Mouse (Mus musculus): Measurements from ENCODE around the gene Ripor1. TPM values are rescaled to one million over a fixed set of nuclear protein-coding genes. Genes with fewer than 3 reads are reported as not detected.
"Not testable (repeated sequence)": the region's sequence is repeated elsewhere in the genome, so short reads cannot be mapped to it uniquely, and the experiment has no call there.

Ripor1 gene
- polyA plus RNA-seq (2015; fragmentation: Nextera tagmentation; extraction: Ambion mirVana): 20.9 and 24.6 TPM in 2 replicates

DNA sequence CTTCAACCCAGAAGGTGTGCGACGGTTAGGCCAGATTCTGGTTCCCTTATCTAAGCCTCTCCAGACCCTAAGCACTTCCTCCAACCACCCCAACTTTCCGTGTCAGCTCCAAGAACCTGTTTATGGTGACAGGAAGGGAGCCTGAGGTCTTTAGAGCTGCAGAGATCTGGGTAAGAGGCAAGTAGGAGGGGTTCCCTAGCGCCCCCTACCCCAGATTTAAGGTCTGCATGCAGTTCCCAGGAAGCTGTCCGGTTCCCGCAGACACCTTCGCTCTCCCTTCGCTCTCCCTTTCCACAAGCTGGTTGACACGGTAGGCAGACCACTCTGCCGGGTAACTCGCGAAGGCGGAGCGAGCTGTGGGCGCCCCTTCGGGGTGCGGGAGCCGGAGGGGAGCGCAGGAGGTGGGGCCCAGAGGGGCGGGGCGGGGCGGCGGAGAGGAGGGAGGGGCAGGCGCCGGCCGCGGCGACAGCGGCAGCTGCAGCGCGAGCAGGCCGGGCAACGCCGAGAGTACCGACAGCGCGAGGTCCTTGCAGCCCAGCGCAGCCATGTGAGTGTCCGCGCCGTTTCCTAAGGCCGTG, at the start of gene Ripor1:
Ripor1 (plus strand) TSS at position 452 of the 578 bp plus-strand sequence.
- peak; percentile 79 for ATAC-seq (ENCODE audit: insufficient number of reproducible peaks, low FRiP score, low TSS enrichment, low read depth)
- no peaks in the 10 kb centered on the region for H3K9me3 ChIP-seq
- H3K4me2 ChIP-seq: peak within 1 kb of the TSS; percentile 84
- H3K27ac ChIP-seq: peak within 1 kb of the TSS; percentile 89
- no peaks in the 10 kb centered on the region for H3K27me3 ChIP-seq
- WGBS: 2% methylated on average over 36 of the region's 42 CpGs
- H3K4me3 ChIP-seq: peak within 1 kb of the TSS; percentile 65
- H3K9ac ChIP-seq: peak within 1 kb of the TSS; percentile 86
- peaks cover 27% of the 10 kb centered on the region for H3K4me1 ChIP-seq
- H3K36me3 ChIP-seq: no peaks in the 10 kb centered on the region

DNA sequence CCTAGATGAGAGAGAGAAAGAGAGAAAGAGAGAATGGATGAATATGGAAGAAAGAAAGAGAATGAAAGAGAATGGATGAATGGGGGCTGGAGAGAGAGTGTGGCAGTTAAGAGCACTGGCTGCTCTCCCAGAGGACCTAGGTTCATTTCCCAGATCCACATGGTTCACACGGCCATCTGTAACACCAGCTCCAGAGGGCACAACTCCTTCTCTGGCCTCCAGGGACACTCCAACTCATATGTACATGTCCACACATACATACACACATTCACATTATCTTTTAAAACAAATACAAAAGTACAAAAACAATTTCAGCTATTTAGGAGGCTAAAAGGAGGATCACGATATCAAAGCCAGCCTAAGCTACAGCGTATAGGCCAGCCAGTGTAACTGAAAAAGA, 42.2 kb upstream of the Ripor1 start:
- WGBS: 83% methylated on average over 3 of the region's 3 CpGs
- Histone ChIP-seq H3K9me3 (no peaks in the 10 kb centered on the region), H3K4me2 (no peak overlapping the region), H3K4me3 (no peak overlapping the region), H3K4me1 (peaks cover 22% of the 10 kb centered on the region), H3K36me3 (peaks cover 17% of the 10 kb centered on the region), H3K27ac (no peak overlapping the region), H3K27me3 (no peaks in the 10 kb centered on the region), H3K9ac (no peak overlapping the region)
- no peak for ATAC-seq (ENCODE audit: insufficient number of reproducible peaks, low FRiP score, low TSS enrichment, low read depth)

DNA sequence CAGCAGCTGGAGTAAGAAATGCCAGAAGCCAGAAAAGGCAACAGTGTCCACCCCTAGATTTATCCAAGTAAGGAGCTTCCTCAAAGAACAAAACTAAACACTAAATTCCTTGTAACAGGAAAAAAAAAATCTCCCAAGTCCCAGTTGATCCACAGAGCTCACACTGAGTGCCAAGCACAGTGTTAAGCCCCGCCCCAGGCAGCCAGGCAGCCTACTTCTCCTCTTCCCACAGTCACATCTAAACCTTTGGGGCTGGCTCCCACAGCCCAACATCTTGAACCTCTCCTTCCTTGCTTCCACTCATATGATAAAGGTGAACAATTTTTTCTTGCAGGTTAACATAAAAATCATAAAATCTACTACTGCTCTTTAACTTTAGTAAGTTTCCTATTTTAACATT, 41.2 kb upstream of the Ripor1 start:
- no peak overlapping the region for H3K27ac ChIP-seq
- H3K9me3 ChIP-seq: no peaks in the 10 kb centered on the region
- no peak for ATAC-seq (ENCODE audit: insufficient number of reproducible peaks, low FRiP score, low TSS enrichment, low read depth)
- peaks cover 11% of the 10 kb centered on the region for H3K36me3 ChIP-seq
- no peaks in the 10 kb centered on the region for H3K27me3 ChIP-seq
- H3K9ac ChIP-seq: no peak overlapping the region
- H3K4me2 ChIP-seq: no peak overlapping the region
- WGBS: 86% methylated on average over 1 of the region's 1 CpGs
- H3K4me3 ChIP-seq: no peak overlapping the region
- H3K4me1 ChIP-seq: peaks cover 22% of the 10 kb centered on the region

DNA sequence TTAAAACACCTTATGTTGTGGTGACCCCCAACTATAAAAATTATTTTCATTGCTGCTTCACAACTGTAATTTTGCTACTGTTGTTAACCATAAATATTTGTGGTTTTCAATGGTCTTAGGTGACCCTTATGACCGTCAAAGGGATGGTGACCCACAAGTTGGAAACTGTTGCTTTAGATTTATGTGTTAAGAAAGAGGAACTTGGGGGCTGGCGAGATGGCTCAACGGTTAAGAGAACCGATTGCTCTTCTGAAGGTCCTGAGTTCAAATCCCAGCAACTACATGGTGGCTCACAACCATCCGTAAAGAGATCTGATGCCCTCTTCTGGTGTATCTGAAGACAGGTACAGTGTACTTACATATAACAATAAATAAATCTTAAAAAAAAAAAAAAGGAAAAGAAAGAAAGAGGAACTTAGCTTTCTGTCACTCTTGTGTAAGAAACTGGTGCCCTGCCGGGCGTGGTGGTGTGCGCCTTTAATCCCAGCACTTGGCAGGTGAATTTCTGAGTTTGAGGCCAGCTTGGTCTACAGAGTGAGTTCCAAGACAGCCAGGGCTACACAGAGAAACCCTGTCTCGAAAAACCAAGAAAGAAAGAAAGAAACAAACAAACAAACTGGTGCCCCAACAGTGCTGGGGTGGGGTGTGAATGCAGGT, 40.4 kb upstream of the Ripor1 start:
- peaks cover 22% of the 10 kb centered on the region for H3K4me1 ChIP-seq
- H3K4me3 ChIP-seq: peak overlapping the region; percentile 96
- WGBS: 79% methylated on average over 9 of the region's 9 CpGs
- peak overlapping the region; percentile 87; the same call in 1 of the 2 replicates for H3K27ac ChIP-seq
- peak overlapping the region; percentile 85; the same call in 1 of the 2 replicates for H3K9ac ChIP-seq
- H3K27me3 ChIP-seq; ATAC-seq (ENCODE audit: insufficient number of reproducible peaks, low FRiP score, low TSS enrichment, low read depth); H3K36me3 ChIP-seq; H3K9me3 ChIP-seq: not testable (repeated sequence)
- peak overlapping the region; percentile 83 for H3K4me2 ChIP-seq

DNA sequence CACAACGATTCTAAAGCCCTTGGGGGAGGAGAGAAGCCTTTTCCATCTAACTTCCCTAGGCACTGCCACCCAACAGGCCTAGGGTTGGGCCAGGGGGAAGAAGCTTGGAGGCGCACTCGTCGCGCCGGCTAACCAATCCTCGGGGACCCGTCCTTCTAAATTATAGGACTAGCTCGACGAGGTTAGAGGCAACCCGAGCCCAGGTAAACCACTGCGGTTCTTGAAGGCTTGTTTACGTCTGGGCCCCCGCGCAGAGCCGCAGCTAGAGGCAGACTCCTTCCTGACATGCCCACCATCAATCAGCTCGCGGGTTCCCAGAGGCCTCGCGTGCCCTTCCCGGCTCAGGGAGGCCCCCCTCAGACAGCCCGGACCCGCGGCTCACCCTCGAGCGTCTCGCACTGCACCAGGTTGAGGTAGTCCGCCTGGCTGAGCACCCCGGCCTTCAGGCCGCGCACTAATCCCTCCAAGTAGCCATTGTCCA, 39.6 kb upstream of the Ripor1 start:
- Histone ChIP-seq H3K4me3 (peak overlapping the region; percentile 96), H3K9me3 (no peaks in the 10 kb centered on the region), H3K4me1 (peaks cover 22% of the 10 kb centered on the region), H3K36me3 (peaks cover 5% of the 10 kb centered on the region; the same call in 1 of the 2 replicates), H3K9ac (peak overlapping the region; percentile 85), H3K27ac (peak overlapping the region; percentile 87), H3K4me2 (peak overlapping the region; percentile 83), H3K27me3 (no peaks in the 10 kb centered on the region)
- 1% methylated on average over 31 of the region's 31 CpGs for WGBS
- peak; percentile 59 for ATAC-seq (ENCODE audit: insufficient number of reproducible peaks, low FRiP score, low TSS enrichment, low read depth)

DNA sequence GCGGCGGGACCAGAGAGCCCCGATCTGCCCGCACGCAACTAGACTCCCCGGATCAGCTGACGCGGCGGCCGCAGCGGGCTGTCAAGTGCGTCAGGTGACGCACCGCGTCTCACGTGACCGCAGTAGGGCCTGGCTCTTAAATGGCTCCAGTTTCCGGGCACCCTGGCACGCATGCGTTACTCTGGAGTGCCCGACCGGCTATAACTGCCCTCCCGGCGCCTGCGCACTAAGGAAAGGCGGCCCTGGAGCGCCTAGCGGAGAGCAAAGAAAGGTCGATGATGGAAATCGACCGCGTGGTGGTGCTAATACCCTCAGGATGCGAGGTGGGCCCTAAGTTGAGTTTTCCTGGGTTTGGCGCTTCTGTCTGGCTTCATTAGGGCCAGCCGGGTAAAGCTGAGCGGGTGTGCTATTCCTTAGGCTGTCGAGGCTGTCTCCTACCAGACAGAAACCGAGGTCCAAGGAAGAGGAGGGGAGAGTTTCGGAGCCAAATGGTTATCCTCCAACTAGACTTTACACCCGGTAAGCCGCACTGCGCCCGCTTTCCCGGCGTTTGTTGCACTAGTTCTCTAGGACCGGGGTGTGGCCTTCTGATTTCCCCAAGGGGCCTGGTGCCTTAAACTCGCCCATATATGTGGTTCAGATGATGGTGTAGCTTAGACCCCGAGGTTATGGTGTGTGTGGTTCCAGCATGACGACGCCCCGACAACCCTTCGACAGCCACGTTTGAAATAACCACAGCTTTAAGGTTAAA, 38.9 kb upstream of the Ripor1 start, which contains the start of gene Atp6v0d1:
Atp6v0d1 (minus strand) TSS at position 96 of the 751 bp plus-strand sequence.
- ATAC-seq (ENCODE audit: insufficient number of reproducible peaks, low FRiP score, low TSS enrichment, low read depth): peak; percentile 99
- H3K27ac ChIP-seq: peak within 1 kb of the TSS; percentile 87

DNA sequence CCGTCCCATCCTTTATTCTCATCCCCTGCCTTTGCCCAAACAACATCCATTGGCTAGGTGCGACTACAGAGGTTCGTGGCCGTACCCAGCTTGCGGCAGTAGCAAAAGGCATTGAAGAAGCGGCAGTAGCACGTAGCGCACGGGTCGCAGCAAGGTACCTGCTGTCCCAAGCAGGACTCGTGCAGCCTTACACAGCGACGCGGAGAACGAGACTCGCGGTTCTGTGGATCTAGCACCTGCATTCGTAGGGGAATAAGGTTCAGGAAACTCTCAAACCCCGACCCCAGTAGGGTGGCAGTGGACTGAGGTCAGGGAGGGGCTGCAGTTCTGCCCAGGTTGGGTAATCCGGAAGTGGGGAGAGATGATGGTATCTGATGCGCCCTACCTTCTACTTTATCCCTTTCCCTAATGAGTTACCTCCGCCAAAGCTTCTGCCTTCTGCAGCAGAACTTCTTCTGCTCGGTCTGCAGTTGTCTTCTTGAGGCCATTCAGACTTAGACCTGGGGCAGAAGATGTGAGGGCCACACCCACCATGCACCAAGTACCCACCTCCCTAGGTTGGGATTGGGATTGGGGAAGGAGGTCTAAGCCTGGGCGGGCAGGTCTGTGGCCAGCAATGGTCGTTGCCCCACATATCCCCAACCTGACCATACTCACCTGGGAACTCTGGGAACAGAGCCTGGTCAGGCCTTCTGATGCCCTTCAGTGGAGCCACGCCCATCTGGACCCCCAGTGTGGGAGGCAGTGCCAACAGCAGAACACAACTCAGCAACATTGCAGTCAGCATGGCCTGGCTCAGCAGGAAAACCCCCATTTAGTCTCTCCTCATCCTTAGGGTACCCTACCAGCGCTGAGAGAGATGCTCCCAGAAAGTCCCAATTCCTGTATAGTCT, 38.1 kb upstream of the Ripor1 start:
- H3K4me3 ChIP-seq: peak overlapping the region; percentile 96
- H3K4me1 ChIP-seq: peaks cover 22% of the 10 kb centered on the region
- peak overlapping the region; percentile 83 for H3K4me2 ChIP-seq
- no peak for ATAC-seq (ENCODE audit: insufficient number of reproducible peaks, low FRiP score, low TSS enrichment, low read depth)
- H3K27ac ChIP-seq: peak overlapping the region; percentile 87; the same call in 1 of the 2 replicates
- no peaks in the 10 kb centered on the region for H3K9me3 ChIP-seq
- H3K9ac ChIP-seq: peak overlapping the region; percentile 50; the same call in 1 of the 2 replicates
- no peaks in the 10 kb centered on the region for H3K27me3 ChIP-seq
- 27% methylated on average over 27 of the region's 27 CpGs for WGBS
- H3K36me3 ChIP-seq: peaks cover 3% of the 10 kb centered on the region; the same call in 1 of the 2 replicates

More for the DNA sequence above, 38.9 kb upstream of the Ripor1 start, which contains the start of gene Atp6v0d1:
- Histone ChIP-seq H3K4me3 (peak within 1 kb of the TSS; percentile 96), H3K4me1 (peaks cover 22% of the 10 kb centered on the region), H3K9me3 (no peaks in the 10 kb centered on the region), H3K9ac (peak within 1 kb of the TSS; percentile 85), H3K4me2 (peak within 1 kb of the TSS; percentile 83), H3K27me3 (no peaks in the 10 kb centered on the region), H3K36me3 (peaks cover 5% of the 10 kb centered on the region; the same call in 1 of the 2 replicates)
- 2% methylated on average over 53 of the region's 53 CpGs for WGBS

DNA sequence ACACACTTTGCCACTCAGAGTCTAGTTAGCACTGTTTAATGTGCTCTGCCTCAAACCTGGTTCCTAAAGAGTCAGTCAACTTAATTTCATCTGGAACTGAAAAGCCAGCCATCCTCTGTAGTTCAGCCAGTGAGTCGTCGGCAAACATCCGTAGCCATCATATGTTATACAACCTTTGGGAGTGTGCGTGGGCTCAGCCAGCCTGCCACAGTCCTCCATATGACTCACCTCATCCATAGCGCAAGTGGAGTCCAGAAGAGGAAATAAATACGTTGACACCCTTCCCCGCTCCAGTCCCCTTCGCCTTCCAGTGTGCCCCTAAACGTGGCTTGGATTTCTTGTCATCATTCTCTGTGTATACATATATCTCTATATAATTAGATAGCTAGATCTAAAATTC, 33.2 kb upstream of the Ripor1 start:
- peaks cover 5% of the 10 kb centered on the region for H3K4me1 ChIP-seq
- no peak overlapping the region for H3K4me2 ChIP-seq
- no peak overlapping the region for H3K9ac ChIP-seq
- no peaks in the 10 kb centered on the region for H3K36me3 ChIP-seq
- no peak for ATAC-seq (ENCODE audit: insufficient number of reproducible peaks, low FRiP score, low TSS enrichment, low read depth)
- H3K27me3 ChIP-seq: no peaks in the 10 kb centered on the region
- H3K27ac ChIP-seq: no peak overlapping the region
- no peaks in the 10 kb centered on the region for H3K9me3 ChIP-seq
- no peak overlapping the region for H3K4me3 ChIP-seq
- 85% methylated on average over 9 of the region's 9 CpGs for WGBS

DNA sequence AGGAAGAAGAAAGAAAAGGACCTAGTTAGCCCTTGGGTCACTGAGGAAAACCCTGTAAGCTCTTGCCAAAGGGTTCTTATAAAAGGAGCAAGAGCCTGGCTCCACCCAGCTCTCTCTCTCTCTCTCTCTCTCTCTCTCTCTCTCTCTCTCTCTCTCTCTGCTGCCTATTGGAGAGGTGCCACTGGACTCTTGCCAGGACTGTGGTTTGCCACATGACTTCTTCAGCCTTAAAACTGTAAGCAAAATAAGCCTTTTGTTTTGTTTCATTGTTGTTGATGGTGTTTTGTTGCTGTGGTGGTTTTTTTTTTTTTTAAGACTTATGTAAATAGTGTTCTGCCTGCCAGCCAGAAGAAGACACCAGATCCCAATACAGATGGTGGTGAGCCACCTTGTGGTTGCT, 31.6 kb upstream of the Ripor1 start:
- no peak overlapping the region for H3K4me2 ChIP-seq
- H3K27ac ChIP-seq: no peak overlapping the region
- H3K4me1 ChIP-seq: no peaks in the 10 kb centered on the region
- H3K27me3 ChIP-seq: no peaks in the 10 kb centered on the region
- no peak overlapping the region for H3K4me3 ChIP-seq
- no peaks in the 10 kb centered on the region for H3K36me3 ChIP-seq
- no peak for ATAC-seq (ENCODE audit: insufficient number of reproducible peaks, low FRiP score, low TSS enrichment, low read depth)
- no peak overlapping the region for H3K9ac ChIP-seq
- no peaks in the 10 kb centered on the region for H3K9me3 ChIP-seq

DNA sequence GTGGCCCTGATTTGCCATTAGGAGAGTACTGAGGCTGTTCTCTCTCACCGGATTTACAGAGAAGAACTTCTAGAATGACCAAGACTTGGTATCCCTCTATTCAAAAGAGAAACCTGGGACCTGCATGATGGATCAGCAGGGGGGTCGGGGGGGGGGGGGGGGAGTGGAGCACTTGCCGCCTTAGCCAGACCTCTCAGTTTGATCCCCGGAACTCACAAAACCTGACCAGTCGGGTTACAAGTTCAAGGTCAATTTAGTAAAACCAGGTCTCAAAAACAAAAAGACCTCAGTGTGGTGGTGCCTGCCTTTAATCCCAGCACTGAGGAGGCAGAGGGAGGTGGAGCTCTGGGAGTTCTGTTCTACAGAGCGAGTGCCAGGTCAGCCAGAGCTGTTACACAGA, 30.3 kb upstream of the Ripor1 start:
- no peaks in the 10 kb centered on the region for H3K4me1 ChIP-seq
- ATAC-seq (ENCODE audit: insufficient number of reproducible peaks, low FRiP score, low TSS enrichment, low read depth): no peak
- no peak overlapping the region for H3K4me2 ChIP-seq
- 36% methylated on average over 6 of the region's 6 CpGs for WGBS
- no peaks in the 10 kb centered on the region for H3K9me3 ChIP-seq
- no peaks in the 10 kb centered on the region for H3K27me3 ChIP-seq
- no peaks in the 10 kb centered on the region for H3K36me3 ChIP-seq
- no peak overlapping the region for H3K9ac ChIP-seq
- no peak overlapping the region for H3K27ac ChIP-seq
- H3K4me3 ChIP-seq: no peak overlapping the region

DNA sequence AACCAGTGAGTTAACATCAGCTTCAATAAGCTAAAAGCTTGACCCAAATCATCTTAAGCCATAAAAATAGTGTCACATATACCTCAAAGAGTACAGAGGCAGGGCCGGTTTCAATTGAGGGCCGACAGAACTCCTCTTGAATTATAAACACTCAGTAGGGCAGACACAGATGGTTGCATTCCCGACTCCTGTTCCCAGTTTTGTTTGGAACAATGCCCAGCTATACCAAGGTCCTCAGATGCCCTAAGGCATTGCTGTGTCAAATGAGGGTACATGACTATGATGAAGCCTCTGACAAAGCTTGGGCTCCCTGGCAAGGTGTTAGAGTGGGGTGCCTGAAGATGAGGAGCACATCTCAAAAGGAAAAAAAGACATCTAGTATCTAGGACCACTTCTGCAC, 29.5 kb upstream of the Ripor1 start:
- Histone ChIP-seq H3K27ac (no peak overlapping the region), H3K36me3 (no peaks in the 10 kb centered on the region), H3K27me3 (no peaks in the 10 kb centered on the region), H3K9ac (no peak overlapping the region), H3K9me3 (no peaks in the 10 kb centered on the region), H3K4me2 (no peak overlapping the region), H3K4me3 (no peak overlapping the region), H3K4me1 (no peaks in the 10 kb centered on the region; the same call in 1 of the 2 replicates)
- WGBS: 39% methylated on average over 3 of the region's 3 CpGs
- ATAC-seq (ENCODE audit: insufficient number of reproducible peaks, low FRiP score, low TSS enrichment, low read depth): no peak

Data from limb, embryonic 15.5 days (tissue).